In the genomic region with DNA sequence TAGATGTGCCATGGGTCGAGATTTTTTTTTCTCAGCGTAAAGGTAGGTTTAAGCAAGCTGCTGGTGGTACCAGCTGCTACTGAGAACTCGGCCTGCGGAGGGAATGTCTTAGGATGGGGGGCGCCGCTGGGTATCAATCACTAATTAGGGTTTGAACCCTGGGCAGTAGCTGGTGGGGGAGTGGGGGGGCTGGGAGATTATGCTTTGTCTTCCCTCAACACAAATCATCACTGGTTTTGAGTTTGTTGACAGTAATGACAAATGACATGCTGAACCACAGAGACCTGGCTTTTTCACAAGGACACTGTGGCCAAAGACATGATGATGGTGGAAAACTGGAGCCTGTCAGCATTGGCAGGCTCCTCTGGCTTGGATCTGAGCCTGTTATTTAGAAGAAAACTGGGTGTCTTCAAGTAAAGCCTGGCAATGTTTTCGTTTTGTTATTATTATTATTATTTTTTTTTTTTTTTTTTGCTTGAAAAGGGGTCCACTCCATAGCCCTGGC, we compare ENCODE assay signal across 21 mouse cellular contexts.
DNase-seq lines count a peak whose midpoint lies in the region; ATAC-seq lines count a peak whose summit lies in the region.
"Had no signal": no experiment of that assay in that cellular context is flagged by ENCODE, and none has a peak within 500 bp of the region (broad histone marks: within the 10 kb centered on the region; RNA-seq: fewer than 3 reads in every experiment).

No protein-coding gene starts in this region.

- H3K4me1 ChIP-seq in intestine, embryonic 14.5 days (replicated peaks; ENCODE audit: control insufficient read depth, insufficient read depth, low read length): no peaks in the 10 kb centered on the region
- H3K4me1 ChIP-seq in intestine, embryonic 16.5 days (ENCODE audit: control insufficient read depth, insufficient read depth, low read length): no peaks in the 10 kb centered on the region
- H3K4me1 ChIP-seq: forebrain, embryonic 10.5 days; forebrain, embryonic 13.5 days; hindbrain, embryonic 12.5 days; hindbrain, embryonic 15.5 days; intestine, embryonic 15.5 days had no signal

- no peak overlapping the region for H3K4me3 ChIP-seq in intestine, embryonic 14.5 days (ENCODE audit: low read depth, low read length)
- H3K4me3 ChIP-seq in intestine, embryonic 16.5 days (ENCODE audit: low read length): no peak overlapping the region
- H3K4me3 ChIP-seq: forebrain, embryonic 10.5 days; forebrain, embryonic 13.5 days; hindbrain, embryonic 12.5 days; hindbrain, embryonic 15.5 days; intestine, embryonic 15.5 days had no signal

- no peaks in the 10 kb centered on the region for H3K27me3 ChIP-seq in intestine, embryonic 14.5 days (replicated peaks; ENCODE audit: control insufficient read depth, insufficient read depth, low read length)
- H3K27me3 ChIP-seq in intestine, embryonic 16.5 days (replicated peaks; ENCODE audit: control insufficient read depth, insufficient read depth, low read length): no peaks in the 10 kb centered on the region
- H3K27me3 ChIP-seq: forebrain, embryonic 13.5 days; hindbrain, embryonic 12.5 days; hindbrain, embryonic 15.5 days; intestine, embryonic 15.5 days had no signal

- H3K9ac ChIP-seq in intestine, embryonic 14.5 days (ENCODE audit: low read length): no peak overlapping the region
- no peak overlapping the region for H3K9ac ChIP-seq in intestine, embryonic 16.5 days (ENCODE audit: low read depth, low read length)
- H3K9ac ChIP-seq: forebrain, embryonic 13.5 days; hindbrain, embryonic 12.5 days; hindbrain, embryonic 15.5 days; intestine, embryonic 15.5 days had no signal

- no peak overlapping the region for H3K27ac ChIP-seq in intestine, embryonic 14.5 days (ENCODE audit: low read depth)
- no peak overlapping the region for H3K27ac ChIP-seq in intestine, embryonic 16.5 days (ENCODE audit: low read length)
- H3K27ac ChIP-seq: forebrain, embryonic 10.5 days; forebrain, embryonic 13.5 days; hindbrain, embryonic 12.5 days; hindbrain, embryonic 15.5 days; intestine, embryonic 15.5 days had no signal

- no peaks in the 10 kb centered on the region for H3K36me3 ChIP-seq in intestine, embryonic 14.5 days (ENCODE audit: control insufficient read depth, insufficient read depth, low read length)
- no peaks in the 10 kb centered on the region for H3K36me3 ChIP-seq in intestine, embryonic 16.5 days (ENCODE audit: control insufficient read depth, insufficient read depth, low read length)
- H3K36me3 ChIP-seq: forebrain, embryonic 10.5 days; hindbrain, embryonic 12.5 days; hindbrain, embryonic 15.5 days; intestine, embryonic 15.5 days had no signal

- no peak overlapping the region for H3K4me2 ChIP-seq in intestine, embryonic 14.5 days (ENCODE audit: low read length)
- no peak overlapping the region for H3K4me2 ChIP-seq in intestine, embryonic 16.5 days (ENCODE audit: low read depth, low read length)
- H3K4me2 ChIP-seq: forebrain, embryonic 13.5 days; hindbrain, embryonic 12.5 days; hindbrain, embryonic 15.5 days; intestine, embryonic 15.5 days had no signal

- H3K9me3 ChIP-seq in intestine, embryonic 14.5 days (ENCODE audit: control insufficient read depth, low read length): no peaks in the 10 kb centered on the region
- H3K9me3 ChIP-seq in intestine, embryonic 16.5 days (ENCODE audit: control insufficient read depth, low read length): no peaks in the 10 kb centered on the region
- H3K9me3 ChIP-seq: forebrain, embryonic 10.5 days; forebrain, embryonic 13.5 days; hindbrain, embryonic 12.5 days; hindbrain, embryonic 15.5 days; intestine, embryonic 15.5 days had no signal

- ATAC-seq in intestine, embryonic 14.5 days (replicated peaks; ENCODE audit: low FRiP score, low TSS enrichment, low read depth): no peak
- no peak for ATAC-seq in intestine, embryonic 16.5 days
- ATAC-seq: activated CD4-positive, CD25-positive, alpha-beta regulatory T cell, adult 4 months; CD4-positive, CD25-positive, alpha-beta regulatory T cell, adult 4 months; forebrain, embryonic 13.5 days; forebrain, embryonic 16.5 days; intestine, embryonic 15.5 days had no signal

- peak; percentile 44 to 62 for DNase-seq in cerebellum, postnatal 14 days
- no peak for DNase-seq in cerebellum, adult 8-10 months
- DNase-seq in intestine, embryonic 14.5 days (ENCODE audit: low spot score): peak; percentile 9
- peak; percentile 21 for DNase-seq in retina, embryonic 14.5 days (ENCODE audit: low spot score)
- DNase-seq in layer of hippocampus, postnatal 14 days (ENCODE audit: low spot score in 2 of 2): no peak
- DNase-seq: adrenal gland, adult 8-10 months; adrenal gland, postnatal 25 days; cerebellum, adult 11-12 months; cerebellum, adult 9-10 months; gastrocnemius, postnatal 10 days; gastrocnemius, postnatal 36 days; kidney, adult 18-20 months had no signal

- 86% methylated on average over 7 of the region's 7 CpGs for WGBS in intestine, embryonic 14.5 days
- WGBS in intestine, embryonic 16.5 days: 86% methylated on average over 7 of the region's 7 CpGs

Comparison
In these comparisons a context has a peak if more than half of its experiments do, and no peak if none do; other contexts are left out.
1. DNase-seq: peak in cerebellum, postnatal 14 days (2 of 2), intestine, embryonic 14.5 days (single experiment) and retina, embryonic 14.5 days (single experiment); none in cerebellum, adult 8-10 months (single experiment) and layer of hippocampus, postnatal 14 days (0 of 2).